Mouse (Mus musculus) midbrain, embryonic 11.5 days (tissue): ENCODE data around the gene Hdx. TPM values are rescaled to one million over a fixed set of nuclear protein-coding genes. Genes with fewer than 3 reads are reported as not detected.

ENCODE experiments used
- ATAC-seq: fragments of 200-750 bp; cut with Nextera tagmentation; 2 replicates; pipeline ENCODE4 v1.8.0; 2017; ENCODE audit warnings: moderate TSS enrichment, moderate library complexity; ENCODE audit not compliant: low FRiP score
- DNase-seq: peaks from one replicate; pipeline ENCODE4 v3.0.0; 2015; ENCODE audit warnings: low spot score; ENCODE audit errors: missing footprints
- H3K27ac ChIP-seq: fragments of 300-500 bp; sonication (generic); 2 replicates; pipeline ENCODE4 v1.5.1; 2014; ENCODE audit warnings: low read depth, low read length
- H3K27me3 ChIP-seq: fragments of 300-500 bp; sonication (generic); 2 replicates; pipeline ENCODE4 v1.6.1; 2014; ENCODE audit warnings: mild to moderate bottlenecking, low read length, moderate library complexity, mixed read lengths; ENCODE audit not compliant: control insufficient read depth, insufficient read depth
- H3K36me3 ChIP-seq: fragments of 300-500 bp; sonication (generic); 2 replicates; pipeline ENCODE4 v1.6.1; 2014; ENCODE audit warnings: mild to moderate bottlenecking, low read length, moderate library complexity, mixed read lengths; ENCODE audit not compliant: control insufficient read depth, insufficient read depth
- H3K4me1 ChIP-seq: fragments of 300-500 bp; sonication (generic); 2 replicates; pipeline ENCODE4 v1.6.1; 2014; ENCODE audit warnings: low read length; ENCODE audit not compliant: control insufficient read depth, insufficient read depth
- H3K4me2 ChIP-seq: fragments of 300-500 bp; sonication (generic); 2 replicates; pipeline ENCODE4 v1.6.1; 2014; ENCODE audit warnings: mild to moderate bottlenecking, moderate library complexity
- H3K4me3 ChIP-seq: fragments of 300-500 bp; sonication (generic); 2 replicates; pipeline ENCODE4 v1.5.1; 2014; ENCODE audit warnings: low read depth, low read length
- H3K9ac ChIP-seq: fragments of 300-500 bp; sonication (generic); 2 replicates; pipeline ENCODE4 v1.6.1; 2014; ENCODE audit warnings: low read length
- H3K9me3 ChIP-seq: fragments of 300-500 bp; sonication (generic); 2 replicates; pipeline ENCODE4 v1.6.1; 2016; ENCODE audit warnings: low read length; ENCODE audit not compliant: control insufficient read depth
- WGBS: fragments of 180-500 bp; shearing (Covaris S2); extraction: QIAGEN DNeasy Blood & Tissue Kit; methylation state at CpG from one replicate; pipeline ENCODE4 v1.1.7; 2014; 5-methylcytosine and 5-hydroxymethylcytosine counted together
- polyA plus RNA-seq: library from polyadenylated mRNA; unstranded; fragments of >200 nt; fragmentation: Nextera tagmentation; extraction: Ambion mirVana; gene quantifications from 2 replicates; pipeline ENCODE4 v1.2.1, GENCODE M21; 2014

Gene Hdx
- 2.6 and 2.8 TPM in 2 replicates for polyA plus RNA-seq

GRCm38 (mm10) chrX:111696356-111697282 lies at the start of gene Hdx:
Hdx (minus strand) TSS chrX:111697079.
- WGBS = 19% methylated on average over 26 of the region's 26 CpGs
- Histone ChIP-seq H3K27me3 (no peaks in the 10 kb centered on the region), H3K27ac (peak within 1 kb of the TSS; percentile 63), H3K4me1 (no peaks in the 10 kb centered on the region), H3K36me3 (no peaks in the 10 kb centered on the region), H3K4me3 (peak within 1 kb of the TSS; percentile 41), H3K4me2 (peak within 1 kb of the TSS; percentile 46), H3K9ac (peak within 1 kb of the TSS; percentile 68), H3K9me3 (no peaks in the 10 kb centered on the region)
- ATAC-seq = peak; percentile 97
- peak; percentile 94 for DNase-seq

- WGBS = 63% methylated on average over 3 of the region's 3 CpGs
- Histone ChIP-seq H3K27ac (no peak overlapping the region), H3K9ac (no peak overlapping the region), H3K4me3 (no peak overlapping the region), H3K4me1 (no peaks in the 10 kb centered on the region), H3K36me3 (no peaks in the 10 kb centered on the region), H3K27me3 (no peaks in the 10 kb centered on the region), H3K9me3 (no peaks in the 10 kb centered on the region), H3K4me2 (no peak overlapping the region)
- DNase-seq (no peak), ATAC-seq (no peak)
Observed at GRCm38 (mm10) chrX:111685665-111686064, 11.2 kb downstream of the Hdx start.

- no peaks in the 10 kb centered on the region for H3K9me3 ChIP-seq
- no peak for DNase-seq
Observed at GRCm38 (mm10) chrX:111671685-111672084, 25.2 kb downstream of the Hdx start.

GRCm38 (mm10) chrX:111660381-111660780 lies 36.5 kb downstream of the Hdx start:
- no peak for DNase-seq
- no peak overlapping the region for H3K4me2 ChIP-seq
- H3K4me3 ChIP-seq = no peak overlapping the region
- no peaks in the 10 kb centered on the region for H3K9me3 ChIP-seq
- WGBS = 88% methylated on average over 5 of the region's 5 CpGs
- H3K9ac ChIP-seq = no peak overlapping the region
- no peak overlapping the region for H3K27ac ChIP-seq
- no peak for ATAC-seq
- no peaks in the 10 kb centered on the region for H3K36me3 ChIP-seq
- no peaks in the 10 kb centered on the region for H3K27me3 ChIP-seq
- H3K4me1 ChIP-seq = no peaks in the 10 kb centered on the region

More at GRCm38 (mm10) chrX:111671685-111672084, 25.2 kb downstream of the Hdx start:
- no peak for ATAC-seq
- no peak overlapping the region for H3K4me3 ChIP-seq
- no peak overlapping the region for H3K4me2 ChIP-seq
- H3K4me1 ChIP-seq = no peaks in the 10 kb centered on the region
- no peaks in the 10 kb centered on the region for H3K27me3 ChIP-seq
- H3K9ac ChIP-seq = no peak overlapping the region
- 78% methylated on average over 3 of the region's 3 CpGs for WGBS
- no peaks in the 10 kb centered on the region for H3K36me3 ChIP-seq
- no peak overlapping the region for H3K27ac ChIP-seq

GRCm38 (mm10) chrX:111658671-111659070 lies 38.2 kb downstream of the Hdx start:
- Histone ChIP-seq H3K4me2 (no peak overlapping the region), H3K4me3 (no peak overlapping the region), H3K27me3 (no peaks in the 10 kb centered on the region), H3K36me3 (no peaks in the 10 kb centered on the region), H3K9ac (no peak overlapping the region), H3K27ac (no peak overlapping the region), H3K9me3 (no peaks in the 10 kb centered on the region), H3K4me1 (no peaks in the 10 kb centered on the region)
- WGBS = 88% methylated on average over 4 of the region's 4 CpGs
- DNase-seq (no peak), ATAC-seq (no peak)

GRCm38 (mm10) chrX:111644945-111645344 lies 51.9 kb downstream of the Hdx start:
- H3K9me3 ChIP-seq = no peaks in the 10 kb centered on the region
- ATAC-seq (no peak), DNase-seq (no peak)
- H3K4me2 ChIP-seq = no peak overlapping the region
- no peak overlapping the region for H3K9ac ChIP-seq
- WGBS = 84% methylated on average over 4 of the region's 4 CpGs
- H3K4me1 ChIP-seq = no peaks in the 10 kb centered on the region
- no peaks in the 10 kb centered on the region for H3K27me3 ChIP-seq
- no peaks in the 10 kb centered on the region for H3K36me3 ChIP-seq
- H3K4me3 ChIP-seq = no peak overlapping the region
- no peak overlapping the region for H3K27ac ChIP-seq

- H3K27ac ChIP-seq = no peak overlapping the region
- H3K9me3 ChIP-seq = no peaks in the 10 kb centered on the region
- H3K36me3 ChIP-seq = no peaks in the 10 kb centered on the region
- no peak overlapping the region for H3K4me2 ChIP-seq
- H3K9ac ChIP-seq = no peak overlapping the region
- DNase-seq = no peak
- H3K27me3 ChIP-seq = no peaks in the 10 kb centered on the region
- H3K4me3 ChIP-seq = no peak overlapping the region
- no peak for ATAC-seq
- 91% methylated on average over 5 of the region's 5 CpGs for WGBS
- no peaks in the 10 kb centered on the region for H3K4me1 ChIP-seq
Observed at GRCm38 (mm10) chrX:111640616-111641015, 56.3 kb downstream of the Hdx start.

GRCm38 (mm10) chrX:111597631-111598161 lies 99.2 kb downstream of the Hdx start:
- ATAC-seq = no peak
- no peak for DNase-seq
- Histone ChIP-seq H3K4me3 (no peak overlapping the region), H3K9ac (no peak overlapping the region), H3K27me3 (no peaks in the 10 kb centered on the region), H3K9me3 (no peaks in the 10 kb centered on the region), H3K27ac (no peak overlapping the region), H3K36me3 (no peaks in the 10 kb centered on the region), H3K4me2 (no peak overlapping the region), H3K4me1 (no peaks in the 10 kb centered on the region)
- WGBS = 86% methylated on average over 2 of the region's 2 CpGs

GRCm38 (mm10) chrX:111587616-111588015 lies 109.3 kb downstream of the Hdx start:
- no peak overlapping the region for H3K9ac ChIP-seq
- H3K4me2 ChIP-seq = no peak overlapping the region
- H3K27me3 ChIP-seq = no peaks in the 10 kb centered on the region
- no peaks in the 10 kb centered on the region for H3K4me1 ChIP-seq
- DNase-seq (no peak), ATAC-seq (no peak)
- no peak overlapping the region for H3K27ac ChIP-seq
- no peaks in the 10 kb centered on the region for H3K9me3 ChIP-seq
- H3K4me3 ChIP-seq = no peak overlapping the region
- WGBS = 75% methylated on average over 4 of the region's 4 CpGs
- H3K36me3 ChIP-seq = no peaks in the 10 kb centered on the region
